Mouse (Mus musculus) liver, adult 2 months (tissue): ENCODE data around the gene Sema6d.

ENCODE experiments used
- CTCF ChIP-seq: fragments of 200-500 bp; IDR thresholded peaks from 2 replicates; pipeline ENCODE4 v1.5.1; 2011; ENCODE audit warnings: low read depth, low read length, control low read depth
- POLR2A ChIP-seq: fragments of 200-500 bp; IDR thresholded peaks from 2 replicates; pipeline ENCODE4 v1.6.1; 2011; ENCODE audit warnings: low read length, control low read depth; ENCODE audit not compliant: insufficient read depth; ENCODE audit errors: extremely low read depth

- TF ChIP-seq CTCF: no peak
- TF ChIP-seq POLR2A: no peak
These were observed 218.8 kb downstream of the Sema6d start for GRCm38 (mm10) chr2:124308605-124309004.
